Mouse (Mus musculus) bone marrow macrophage, adult 2 months (primary cell): ENCODE results near the gene F7.

Experiments used
- CTCF ChIP-seq: IDR thresholded peaks from 2 replicates; pipeline ENCODE4 v1.5.1; 2012; ENCODE audit warnings: low read depth, mild to moderate bottlenecking, low read length, moderate library complexity
- POLR2A ChIP-seq: IDR thresholded peaks from 2 replicates; pipeline ENCODE4 v1.6.1; 2012; ENCODE audit warnings: mild to moderate bottlenecking, low read depth, low read length, borderline replicate concordance

GRCm38 (mm10) chr8:12978308-12978707 is 47.5 kb upstream of the F7 start:
- TF ChIP-seq POLR2A (no peak), CTCF (no peak)
